Mouse (Mus musculus) R1 (cell line): ENCODE data around the gene AI481877.
A peak's percentile ranks its signal among the peaks of the same experiment; 100 is the strongest.

Experiments used
- DNase-seq: peaks from one replicate; pipeline ENCODE4 v3.0.0-alpha.2; 2018; ENCODE audit warnings: low read depth, low spot score

AI481877 gene

GRCm38 (mm10) chr4:59125053-59125452, 13.7 kb downstream of the AI481877 start:
- DNase-seq, result no peak

GRCm38 (mm10) chr4:59123557-59123956, 15.2 kb downstream of the AI481877 start:
- no peak for DNase-seq

- peak; percentile 94 for DNase-seq
Observed at GRCm38 (mm10) chr4:59117644-59118495, 20.9 kb downstream of the AI481877 start.

- DNase-seq, result no peak
Observed at GRCm38 (mm10) chr4:59108721-59109120, 30.1 kb downstream of the AI481877 start.

- no peak for DNase-seq
Observed at GRCm38 (mm10) chr4:59107886-59108285, 30.9 kb downstream of the AI481877 start.

- no peak for DNase-seq
Observed at GRCm38 (mm10) chr4:59106661-59107060, 32.1 kb downstream of the AI481877 start.

GRCm38 (mm10) chr4:59104166-59104565, 34.6 kb downstream of the AI481877 start:
- no peak for DNase-seq

GRCm38 (mm10) chr4:59096393-59096792, 42.4 kb downstream of the AI481877 start:
- peak; percentile 77 for DNase-seq

GRCm38 (mm10) chr4:59089391-59089790, 49.4 kb downstream of the AI481877 start:
- no peak for DNase-seq

GRCm38 (mm10) chr4:59083430-59083829, 55.4 kb downstream of the AI481877 start:
- no peak for DNase-seq

- no peak for DNase-seq
Observed at GRCm38 (mm10) chr4:59069276-59069675, 69.5 kb downstream of the AI481877 start.

GRCm38 (mm10) chr4:59062526-59062925, 76.3 kb downstream of the AI481877 start:
- DNase-seq, result peak; percentile 70

- DNase-seq, result no peak
Observed at GRCm38 (mm10) chr4:59057929-59058328, 80.9 kb downstream of the AI481877 start.

- no peak for DNase-seq
Observed at GRCm38 (mm10) chr4:59051081-59051480, 87.7 kb downstream of the AI481877 start.

- peak; percentile 61 for DNase-seq
Observed at GRCm38 (mm10) chr4:59047222-59047621, 91.6 kb downstream of the AI481877 start.

GRCm38 (mm10) chr4:59043891-59044290, 94.9 kb downstream of the AI481877 start:
- DNase-seq, result no peak

- DNase-seq, result no peak
Observed at GRCm38 (mm10) chr4:59043074-59043473, 95.7 kb downstream of the AI481877 start.

GRCm38 (mm10) chr4:59040397-59041287, 98.1 kb downstream of the AI481877 start:
- DNase-seq, result no peak

GRCm38 (mm10) chr4:59037525-59037924, 101.3 kb downstream of the AI481877 start:
- no peak for DNase-seq

- DNase-seq, result peak; percentile 85
Observed at GRCm38 (mm10) chr4:59036490-59037127, 102.2 kb downstream of the AI481877 start.

GRCm38 (mm10) chr4:59035786-59036350, 102.9 kb downstream of the AI481877 start:
- DNase-seq, result no peak
